Mouse (Mus musculus): ENCODE results near the gene Tenm4.

DNA sequence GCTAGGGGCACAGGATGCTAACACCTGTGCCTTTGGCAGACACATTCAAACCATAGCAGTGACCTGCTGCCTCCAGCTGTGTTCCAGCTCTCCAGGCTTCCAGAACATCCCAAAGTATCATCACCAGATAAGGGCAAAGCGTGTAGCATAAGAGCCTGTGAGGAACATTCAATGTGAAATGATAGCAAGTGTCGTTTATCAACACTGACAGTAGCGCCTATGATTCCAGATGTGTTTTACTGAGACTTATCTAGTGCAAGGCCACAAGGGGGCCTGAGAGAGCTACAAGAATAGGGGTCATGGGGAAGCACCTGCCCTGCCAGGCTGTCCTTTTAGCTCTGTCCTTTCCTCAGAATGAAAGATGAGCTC, 607.5 kb downstream of the Tenm4 start:
- TF ChIP-seq CTCF (IDR thresholded peaks at IDR 0.05; ENCODE audit: low read depth, low read length): peak; percentile 49; the same call in 1 of the 2 replicates
- TF ChIP-seq POLR2A (IDR thresholded peaks at IDR 0.05; ENCODE audit: extremely low read depth, insufficient read depth, low read length): no peak

Measured in liver, adult 2 months (tissue).